Mouse (Mus musculus): ENCODE data around the gene Grap2. TPM values are rescaled to one million over a fixed set of nuclear protein-coding genes. Genes with fewer than 3 reads are reported as not detected.

Grap2 gene
- polyA plus RNA-seq, 1 experiment from 2014 or later: 13.3 TPM

GRCm38 (mm10) chr15:80570226-80570625, 2.2 kb upstream of the Grap2 start:
- H3K9me3 ChIP-seq (ENCODE audit: low read length): no peaks in the 10 kb centered on the region
- no peak overlapping the region for H3K4me2 ChIP-seq (ENCODE audit: low read depth, low read length)
- no peak for TF ChIP-seq EP300 (IDR thresholded peaks at IDR 0.05; ENCODE audit: low read depth)
- no peak for TF ChIP-seq CTCF (IDR thresholded peaks at IDR 0.05; ENCODE audit: low read depth)
- DNase-seq (no peak), ATAC-seq (no peak)
- H3K27me3 ChIP-seq (ENCODE audit: insufficient read depth, low read length): no peaks in the 10 kb centered on the region; the same call in 1 of the 2 replicates
- H3K4me1 ChIP-seq (ENCODE audit: insufficient read depth): no peaks in the 10 kb centered on the region
- H3K9ac ChIP-seq (replicated peaks): no peak overlapping the region
- H3K36me3 ChIP-seq (replicated peaks; ENCODE audit: insufficient read depth, low read length): no peaks in the 10 kb centered on the region
- no peak overlapping the region for H3K27ac ChIP-seq (ENCODE audit: low read depth)
- no peak overlapping the region for H3K4me3 ChIP-seq (ENCODE audit: low read depth, low read length)
- WGBS (ENCODE audit: insufficient replicate concordance): 66% methylated on average over 1 of the region's 1 CpGs

- WGBS (ENCODE audit: insufficient replicate concordance): 38% methylated on average over 7 of the region's 7 CpGs
Observed at GRCm38 (mm10) chr15:80571611-80572010, 783 bp upstream of the Grap2 start.

DNA sequence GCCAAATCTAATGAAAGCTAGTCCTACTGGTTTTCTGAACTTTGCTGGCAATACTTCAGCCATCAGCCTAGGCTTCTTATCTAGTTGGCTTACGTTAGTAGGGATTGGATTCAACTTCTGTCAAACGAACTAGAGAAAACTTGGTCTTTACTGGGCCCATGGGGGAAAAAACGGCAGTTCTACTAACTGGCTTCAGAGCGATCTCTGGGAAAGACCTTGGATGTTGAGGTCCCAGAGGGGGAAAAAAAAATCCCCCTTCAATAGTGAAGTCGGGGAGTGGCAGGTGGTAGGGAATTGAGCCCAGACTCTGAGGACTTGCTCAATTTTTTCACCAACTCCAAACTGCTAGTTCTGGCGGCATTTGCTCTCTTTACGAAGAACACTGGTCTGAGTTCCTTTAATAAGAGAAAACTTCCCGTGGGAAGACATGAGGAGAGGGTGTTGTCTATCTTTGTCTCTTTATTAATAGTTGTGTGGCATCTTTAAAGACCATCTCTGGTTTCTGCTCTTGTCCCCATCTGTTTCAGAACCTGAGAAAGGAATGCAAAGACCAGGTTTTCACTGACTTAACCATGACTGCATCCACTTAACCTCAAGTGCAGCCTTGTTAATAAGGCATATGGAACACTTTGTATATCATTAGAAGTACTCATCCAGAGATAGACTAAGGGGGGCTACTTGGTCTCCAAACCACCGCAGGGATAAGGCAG, 572 bp downstream of the Grap2 start:
- H3K4me3 ChIP-seq (ENCODE audit: low read depth, low read length): no peak overlapping the region
- no peak for TF ChIP-seq EP300 (IDR thresholded peaks at IDR 0.05; ENCODE audit: low read depth)
- TF ChIP-seq CTCF (IDR thresholded peaks at IDR 0.05; ENCODE audit: low read depth): no peak
- no peaks in the 10 kb centered on the region for H3K4me1 ChIP-seq (ENCODE audit: insufficient read depth)
- no peak overlapping the region for H3K27ac ChIP-seq (ENCODE audit: low read depth)
- ATAC-seq (no peak), DNase-seq (no peak)
- H3K4me2 ChIP-seq (ENCODE audit: low read depth, low read length): peak overlapping the region; percentile 48
- 62% methylated on average over 9 of the region's 9 CpGs for WGBS (ENCODE audit: insufficient replicate concordance)
- no peaks in the 10 kb centered on the region for H3K9me3 ChIP-seq (ENCODE audit: low read length)
- peaks cover 11% of the 10 kb centered on the region for H3K27me3 ChIP-seq (ENCODE audit: insufficient read depth, low read length)
- no peak overlapping the region for H3K9ac ChIP-seq (replicated peaks)
- H3K36me3 ChIP-seq (replicated peaks; ENCODE audit: insufficient read depth, low read length): no peaks in the 10 kb centered on the region

More at GRCm38 (mm10) chr15:80571611-80572010, 783 bp upstream of the Grap2 start:
- ATAC-seq (no peak), DNase-seq (no peak)
- Histone ChIP-seq H3K9ac (replicated peaks) (no peak overlapping the region), H3K4me3 (ENCODE audit: low read depth, low read length) (no peak overlapping the region), H3K27ac (ENCODE audit: low read depth) (peak overlapping the region; percentile 66; the same call in 1 of the 2 replicates), H3K27me3 (ENCODE audit: insufficient read depth, low read length) (peaks cover under 1% of the 10 kb centered on the region), H3K4me1 (ENCODE audit: insufficient read depth) (no peaks in the 10 kb centered on the region), H3K9me3 (ENCODE audit: low read length) (no peaks in the 10 kb centered on the region), H3K4me2 (ENCODE audit: low read depth, low read length) (peak overlapping the region; percentile 48), H3K36me3 (replicated peaks; ENCODE audit: insufficient read depth, low read length) (no peaks in the 10 kb centered on the region)
- TF ChIP-seq EP300 (IDR thresholded peaks at IDR 0.05; ENCODE audit: low read depth) (no peak), CTCF (IDR thresholded peaks at IDR 0.05; ENCODE audit: low read depth) (no peak)

GRCm38 (mm10) chr15:80574211-80575040, 2.0 kb downstream of the Grap2 start:
- peaks cover 11% of the 10 kb centered on the region for H3K27me3 ChIP-seq (ENCODE audit: insufficient read depth, low read length)
- whole genome bisulfite sequencing (ENCODE audit: insufficient replicate concordance): 85% methylated on average over 17 of the region's 17 CpGs
- H3K36me3 ChIP-seq (replicated peaks; ENCODE audit: insufficient read depth, low read length): no peaks in the 10 kb centered on the region
- H3K9ac ChIP-seq (replicated peaks): no peak overlapping the region
- DNase-seq (no peak), ATAC-seq (no peak)
- H3K4me2 ChIP-seq (ENCODE audit: low read depth, low read length): no peak overlapping the region
- H3K4me1 ChIP-seq (ENCODE audit: insufficient read depth): no peaks in the 10 kb centered on the region
- no peak overlapping the region for H3K4me3 ChIP-seq (ENCODE audit: low read depth, low read length)
- no peaks in the 10 kb centered on the region for H3K9me3 ChIP-seq (ENCODE audit: low read length)
- TF ChIP-seq CTCF (IDR thresholded peaks at IDR 0.05; ENCODE audit: low read depth) (no peak), EP300 (IDR thresholded peaks at IDR 0.05; ENCODE audit: low read depth) (no peak)
- H3K27ac ChIP-seq (ENCODE audit: low read depth): no peak overlapping the region

DNA sequence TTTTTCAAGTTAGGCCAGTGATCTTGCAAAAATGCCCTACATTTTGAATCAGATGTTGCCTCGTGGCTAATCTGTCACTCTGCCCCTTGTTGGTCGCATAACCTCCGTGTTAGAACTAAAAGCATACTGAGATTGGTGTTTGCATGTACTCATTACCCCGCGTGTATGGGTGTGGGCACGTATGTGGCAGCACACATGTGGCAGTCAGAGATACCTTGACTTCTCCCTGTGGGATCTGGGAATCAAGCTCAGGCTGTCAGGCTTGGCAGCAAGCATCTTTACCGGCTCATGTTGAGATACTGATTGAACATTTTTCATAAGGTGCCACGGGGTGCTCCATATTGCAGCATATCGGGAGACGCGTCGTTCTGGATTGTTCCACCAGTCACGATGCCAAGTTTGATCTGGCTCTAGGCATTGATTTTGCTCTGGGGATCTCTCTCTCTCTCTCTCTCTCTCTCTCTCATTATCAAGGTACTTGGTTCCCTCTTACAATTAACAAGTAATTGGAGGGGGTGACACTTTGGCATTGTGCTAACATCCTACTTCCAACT, 3.5 kb downstream of the Grap2 start:
- Histone ChIP-seq H3K4me1 (ENCODE audit: insufficient read depth) (no peaks in the 10 kb centered on the region), H3K4me2 (ENCODE audit: low read depth, low read length) (no peak overlapping the region), H3K9me3 (ENCODE audit: low read length) (no peaks in the 10 kb centered on the region), H3K36me3 (replicated peaks; ENCODE audit: insufficient read depth, low read length) (no peaks in the 10 kb centered on the region), H3K9ac (replicated peaks) (no peak overlapping the region), H3K27ac (ENCODE audit: low read depth) (no peak overlapping the region), H3K4me3 (ENCODE audit: low read depth, low read length) (no peak overlapping the region), H3K27me3 (ENCODE audit: insufficient read depth, low read length) (peaks cover 11% of the 10 kb centered on the region)
- DNase-seq (no peak), ATAC-seq (no peak)
- WGBS (ENCODE audit: insufficient replicate concordance): 86% methylated on average over 13 of the region's 13 CpGs
- TF ChIP-seq CTCF (IDR thresholded peaks at IDR 0.05; ENCODE audit: low read depth): no peak
- TF ChIP-seq EP300 (IDR thresholded peaks at IDR 0.05; ENCODE audit: low read depth): no peak

- Histone ChIP-seq H3K36me3 (replicated peaks; ENCODE audit: insufficient read depth, low read length) (no peaks in the 10 kb centered on the region), H3K27ac (ENCODE audit: low read depth) (no peak overlapping the region), H3K9ac (replicated peaks) (no peak overlapping the region), H3K4me2 (ENCODE audit: low read depth, low read length) (no peak overlapping the region), H3K4me3 (ENCODE audit: low read depth, low read length) (no peak overlapping the region), H3K4me1 (ENCODE audit: insufficient read depth) (no peaks in the 10 kb centered on the region), H3K9me3 (ENCODE audit: low read length) (no peaks in the 10 kb centered on the region), H3K27me3 (ENCODE audit: insufficient read depth, low read length) (peaks cover 11% of the 10 kb centered on the region)
- ATAC-seq (no peak), DNase-seq (no peak)
- WGBS (ENCODE audit: insufficient replicate concordance): 76% methylated on average over 11 of the region's 11 CpGs
- no peak for TF ChIP-seq EP300 (IDR thresholded peaks at IDR 0.05; ENCODE audit: low read depth)
- no peak for TF ChIP-seq CTCF (IDR thresholded peaks at IDR 0.05; ENCODE audit: low read depth)
Observed at GRCm38 (mm10) chr15:80576415-80576994, 4.1 kb downstream of the Grap2 start.

Data from liver, postnatal 0 days (tissue).